Mouse (Mus musculus): ENCODE results near the gene Tex26.

- TF ChIP-seq FLI1 (IDR thresholded peaks at IDR 0.05; ENCODE audit: low read length) = no peak
- TF ChIP-seq GATA1 (IDR thresholded peaks at IDR 0.05; ENCODE audit: borderline replicate concordance, low read length) = no peak
Observed at GRCm38 (mm10) chr5:149495655-149496054, 56.2 kb downstream of the Tex26 start.

Measured in megakaryocyte, embryonic 14.5 days (primary cell).